Mouse (Mus musculus) C2C12 (cell line): ENCODE results near the gene Ivd. TPM values are rescaled to one million over a fixed set of nuclear protein-coding genes. Genes with fewer than 3 reads are reported as not detected.
A peak's percentile ranks its signal among the peaks of the same experiment; 100 is the strongest.

Source experiments
- H3K27me3 ChIP-seq: one replicate; pipeline ENCODE4 v1.6.1; 2011; ENCODE audit not compliant: control insufficient read depth, insufficient read depth, insufficient read length
- H3K36me3 ChIP-seq: one replicate; pipeline ENCODE4 v1.6.1; 2011; ENCODE audit not compliant: control insufficient read depth, insufficient read depth
- H3K4me3 ChIP-seq: one replicate; pipeline ENCODE4 v1.5.1; 2011; ENCODE audit warnings: mild to moderate bottlenecking, control low read depth; ENCODE audit not compliant: poor library complexity, insufficient read depth, severe bottlenecking
- H3K79me2 ChIP-seq: one replicate; pipeline ENCODE4 v1.6.1; 2011; ENCODE audit not compliant: control insufficient read depth, insufficient read depth
- H3K79me3 ChIP-seq: one replicate; pipeline ENCODE4 v1.6.1; 2011; ENCODE audit warnings: low read depth, control low read depth
- H3ac ChIP-seq: one replicate; pipeline ENCODE3; 2011; ENCODE audit warnings: low read depth; ENCODE audit not compliant: control insufficient read depth, insufficient read length
- CEBPB ChIP-seq: IDR thresholded peaks from one replicate; pipeline ENCODE4 v1.6.1; 2011; ENCODE audit warnings: low read depth, mild to moderate bottlenecking, control low read depth, moderate library complexity
- CTCF ChIP-seq: IDR thresholded peaks from one replicate; pipeline ENCODE4 v1.5.1; 2011; ENCODE audit not compliant: control insufficient read depth, insufficient read depth, insufficient read length
- FOSL1 ChIP-seq: IDR thresholded peaks from one replicate; pipeline ENCODE4 v1.8.0; 2011; ENCODE audit warnings: mild to moderate bottlenecking, low read length; ENCODE audit not compliant: poor library complexity, insufficient read depth, severe bottlenecking
- MAX ChIP-seq: IDR thresholded peaks from one replicate; pipeline ENCODE4 v1.6.1; 2011; ENCODE audit warnings: mild to moderate bottlenecking, control low read depth
- MYOD1 ChIP-seq: IDR thresholded peaks from one replicate; pipeline ENCODE4 v1.6.1; 2011; ENCODE audit warnings: low read depth; ENCODE audit not compliant: control insufficient read depth, insufficient read length
- MYOG ChIP-seq: IDR thresholded peaks from one replicate; pipeline ENCODE4 v1.6.1; 2011; ENCODE audit not compliant: control insufficient read depth, insufficient read length; ENCODE audit errors: extremely low read depth
- USF1 ChIP-seq: IDR thresholded peaks from one replicate; pipeline ENCODE4 v1.6.1; 2011; ENCODE audit warnings: low read depth, mild to moderate bottlenecking, control low read depth, moderate library complexity
- long read RNA-seq, 2 experiments: library from polyadenylated mRNA; unstranded; transcript quantifications; one replicate each; pipeline ENCODE4 v2.0.0; 2019 to 2020
- polyA plus RNA-seq: library from polyadenylated mRNA; unstranded; fragments of >200 nt; fragmentation: generic; extraction: Trizol; gene quantifications from one replicate; pipeline ENCODE4 v1.2.1, GENCODE M21; 2012; ENCODE audit warnings: missing spikeins

Ivd gene
- 15.2 TPM for polyA plus RNA-seq
- long read RNA-seq, experiment 1, transcript Ivd-201 (12 exons, 3,665 nt), result major isoform, 38 of 50 reads
- long read RNA-seq, experiment 1, partial matches to known transcripts, result 2 of 50 reads
- long read RNA-seq, experiment 1, other reads (novel, unspliced or antisense), result 10 of 50 reads
- long read RNA-seq, experiment 2, transcript Ivd-201 (12 exons, 3,665 nt), result major isoform, 238 of 255 reads
- long read RNA-seq, experiment 2, partial matches to known transcripts, result 2 of 255 reads
- long read RNA-seq, experiment 2, other reads (novel, unspliced or antisense), result 15 of 255 reads

DNA sequence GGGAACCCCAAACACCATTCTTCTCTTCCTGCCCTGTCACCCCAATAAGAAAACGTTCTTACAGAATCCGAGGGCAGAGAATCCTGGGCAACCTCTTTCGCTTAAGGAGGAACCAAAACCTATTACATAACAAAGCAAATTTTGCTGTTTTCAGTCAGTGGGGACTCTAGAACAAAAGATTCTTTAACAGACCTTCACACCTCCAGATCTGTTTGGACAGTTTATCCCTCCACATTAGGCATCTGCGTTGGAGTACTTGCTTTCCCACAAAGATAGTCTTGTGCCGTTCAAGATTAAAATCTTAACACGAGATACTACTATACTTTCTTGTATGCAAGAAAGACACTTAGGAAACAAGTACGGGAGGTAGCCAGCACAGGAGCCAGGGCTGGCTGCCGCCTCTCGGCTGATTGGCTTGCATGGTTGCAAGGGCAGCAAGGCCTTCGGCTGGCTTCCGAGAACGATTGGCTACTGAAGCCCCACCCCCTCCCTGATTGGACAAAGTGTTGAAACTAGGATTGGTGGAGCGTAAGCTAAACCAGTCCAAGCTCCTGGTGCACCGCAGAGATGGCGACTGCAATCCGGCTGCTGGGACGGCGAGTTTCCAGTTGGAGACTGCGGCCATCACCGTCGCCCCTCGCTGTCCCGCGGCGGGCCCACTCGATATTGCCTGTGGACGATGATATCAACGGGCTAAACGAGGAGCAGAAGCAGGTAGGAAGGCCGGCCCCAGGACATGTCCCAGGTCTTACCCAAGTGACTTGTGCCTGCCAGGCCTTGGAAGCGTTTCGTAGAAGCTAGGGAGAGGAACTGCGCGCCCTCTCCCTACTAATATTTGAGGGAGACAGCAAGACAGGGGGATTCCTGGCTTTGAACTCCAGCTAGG lies at the start of gene Ivd:
Gene Ivd (plus strand): TSS at position 501 of the 886 bp plus-strand sequence.
- Histone ChIP-seq H3K79me2 (peaks cover 13% of the 10 kb centered on the region), H3K79me3 (peaks cover 3% of the 10 kb centered on the region), H3K27me3 (no peaks in the 10 kb centered on the region), H3K36me3 (no peaks in the 10 kb centered on the region), H3ac (peak within 1 kb of the TSS; percentile 81), H3K4me3 (peak within 1 kb of the TSS; percentile 36)
- TF ChIP-seq CTCF (no peak), CEBPB (no peak), USF1 (no peak), MAX (no peak), MYOD1 (no peak), MYOG (no peak), FOSL1 (no peak)

DNA sequence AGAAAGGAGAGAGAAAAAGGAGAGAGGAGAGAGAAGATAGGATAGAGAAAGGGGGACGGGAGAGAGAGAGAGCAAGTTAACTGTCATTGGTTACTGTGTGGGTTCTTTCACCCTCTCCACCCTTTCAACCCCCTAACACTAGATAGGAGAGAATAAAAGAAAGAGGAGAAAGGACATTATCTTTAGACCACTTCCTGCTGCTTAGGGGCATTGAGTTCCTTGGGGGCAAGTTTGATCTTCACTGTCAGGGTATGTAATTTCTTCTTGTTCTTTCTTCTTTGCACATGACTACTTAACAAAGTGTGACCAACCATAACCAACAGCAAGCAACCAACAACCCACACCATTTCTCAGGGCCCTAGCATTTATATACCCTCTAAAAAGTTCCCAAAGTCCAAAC lies 49.0 kb upstream of the Ivd start:
- Histone ChIP-seq H3K36me3 (peaks cover 8% of the 10 kb centered on the region), H3K79me3 (peaks cover 5% of the 10 kb centered on the region), H3K79me2 (peaks cover 26% of the 10 kb centered on the region), H3ac (no peak overlapping the region), H3K4me3 (no peak overlapping the region), H3K27me3 (no peaks in the 10 kb centered on the region)
- no peak for TF ChIP-seq MYOG
- no peak for TF ChIP-seq FOSL1
- no peak for TF ChIP-seq MAX
- no peak for TF ChIP-seq CTCF
- TF ChIP-seq USF1, result no peak
- TF ChIP-seq CEBPB, result no peak
- no peak for TF ChIP-seq MYOD1

- TF ChIP-seq MYOG, result no peak
- no peak for TF ChIP-seq FOSL1
- TF ChIP-seq CEBPB, result no peak
- TF ChIP-seq CTCF, result no peak
- no peak for TF ChIP-seq USF1
- no peak for TF ChIP-seq MYOD1
Observed at GRCm38 (mm10) chr2:118813981-118814836, 47.5 kb upstream of the Ivd start, which contains the start of gene Knstrn. Gene Knstrn (plus strand): TSS chr2:118814003.

GRCm38 (mm10) chr2:118822800-118823199 lies 39.0 kb upstream of the Ivd start:
- TF ChIP-seq USF1 (no peak), MAX (no peak), FOSL1 (no peak), CEBPB (no peak), MYOG (no peak)
- Histone ChIP-seq H3K4me3 (no peak overlapping the region), H3K79me2 (no peaks in the 10 kb centered on the region), H3K36me3 (peaks cover 85% of the 10 kb centered on the region), H3K79me3 (no peaks in the 10 kb centered on the region), H3ac (no peak overlapping the region), H3K27me3 (no peaks in the 10 kb centered on the region)

More at GRCm38 (mm10) chr2:118813981-118814836, 47.5 kb upstream of the Ivd start, which contains the start of gene Knstrn:
- H3ac ChIP-seq, result peak within 1 kb of the TSS; percentile 94
- H3K36me3 ChIP-seq, result peaks cover 23% of the 10 kb centered on the region
- H3K4me3 ChIP-seq, result peak within 1 kb of the TSS; percentile 66
- no peaks in the 10 kb centered on the region for H3K27me3 ChIP-seq
- peaks cover 5% of the 10 kb centered on the region for H3K79me3 ChIP-seq
- H3K79me2 ChIP-seq, result peaks cover 26% of the 10 kb centered on the region

DNA sequence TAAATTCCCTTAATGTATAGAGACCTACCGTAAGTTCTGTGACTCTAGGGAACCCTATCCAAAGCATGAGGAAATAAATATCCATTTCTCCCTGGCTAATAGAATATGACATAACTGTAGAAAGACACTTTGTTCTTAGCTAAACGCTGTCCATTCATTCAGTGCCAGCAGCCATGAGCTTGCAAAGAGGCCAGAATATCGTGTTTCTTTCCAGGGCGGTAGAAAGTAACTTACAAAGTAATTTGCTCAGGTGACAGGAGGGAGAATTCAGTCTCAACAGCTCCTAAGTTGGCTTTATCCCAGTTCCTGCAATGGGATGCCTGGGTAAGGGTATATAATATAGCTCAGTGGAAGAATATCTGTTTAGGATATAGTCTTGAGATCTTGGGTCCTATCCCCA lies 37.4 kb upstream of the Ivd start:
- no peaks in the 10 kb centered on the region for H3K79me2 ChIP-seq
- H3K4me3 ChIP-seq, result no peak overlapping the region
- H3K36me3 ChIP-seq, result peaks cover 85% of the 10 kb centered on the region
- no peaks in the 10 kb centered on the region for H3K79me3 ChIP-seq
- H3K27me3 ChIP-seq, result no peaks in the 10 kb centered on the region
- TF ChIP-seq FOSL1, result no peak
- TF ChIP-seq MYOD1, result no peak
- no peak for TF ChIP-seq CEBPB
- no peak for TF ChIP-seq CTCF
- TF ChIP-seq USF1, result no peak
- no peak for TF ChIP-seq MYOG
- no peak for TF ChIP-seq MAX
- H3ac ChIP-seq, result no peak overlapping the region
